Mouse (Mus musculus) MEL (cell line): ENCODE measurements around the gene Myt1l. TPM values are rescaled to one million over a fixed set of nuclear protein-coding genes. Genes with fewer than 3 reads are reported as not detected.

Experiments
- DNase-seq: peaks from one replicate; pipeline ENCODE4 v3.0.0; 2011; ENCODE audit warnings: low read depth, low spot score
- H3K27ac ChIP-seq: 2 replicates; pipeline ENCODE4 v1.5.1; 2012; ENCODE audit warnings: low read depth, mild to moderate bottlenecking, control low read depth, low read length, moderate library complexity; ENCODE audit not compliant: control insufficient read depth
- H3K27me3 ChIP-seq, 2 experiments: fragments of 150-350 bp in 1 of 2; sonication (generic) in 1 of 2; 2 replicates each; pipeline ENCODE4 v1.6.1; 2012; ENCODE audit warnings: low read length in 2 of 2, mild to moderate bottlenecking in 2 of 2, improper control_type of control experiment in 1 of 2, moderate library complexity in 1 of 2; ENCODE audit not compliant: insufficient read depth in 2 of 2, control insufficient read depth in 1 of 2
- H3K36me3 ChIP-seq, 2 experiments: 2 replicates each; pipeline ENCODE4 v1.6.1; 2012 to 2014; ENCODE audit warnings: low read length in 2 of 2, improper control_type of control experiment in 1 of 2, inconsistent platforms in 1 of 2, mild to moderate bottlenecking in 1 of 2; ENCODE audit not compliant: insufficient read depth in 2 of 2, control insufficient read depth in 1 of 2
- H3K4me1 ChIP-seq, 2 experiments: fragments of 150-350 bp in 1 of 2; sonication (generic) in 1 of 2; 2 replicates each; pipeline ENCODE4 v1.6.1; 2012; ENCODE audit warnings: low read length in 2 of 2, improper control_type of control experiment in 1 of 2, mild to moderate bottlenecking in 1 of 2; ENCODE audit not compliant: insufficient read depth in 2 of 2, control insufficient read depth in 1 of 2
- H3K4me3 ChIP-seq, 2 experiments: fragments of 150-350 bp in 1 of 2; sonication (generic) in 1 of 2; 2 replicates each; pipeline ENCODE4 v1.5.1; 2012; ENCODE audit warnings: low read depth in 2 of 2, low read length in 2 of 2, mild to moderate bottlenecking in 2 of 2, moderate library complexity in 2 of 2, control low read depth in 1 of 2, improper control_type of control experiment in 1 of 2; ENCODE audit not compliant: control insufficient read depth in 1 of 2, insufficient read depth in 1 of 2
- H3K79me2 ChIP-seq: 2 replicates; pipeline ENCODE4 v1.6.1; 2012; ENCODE audit warnings: mild to moderate bottlenecking, low read length, moderate library complexity; ENCODE audit not compliant: control insufficient read depth, poor library complexity, insufficient read depth
- H3K9ac ChIP-seq: 2 replicates; pipeline ENCODE4 v1.6.1; 2012; ENCODE audit warnings: low read depth, mild to moderate bottlenecking, control low read depth, low read length, moderate library complexity; ENCODE audit not compliant: control insufficient read depth, poor library complexity, severe bottlenecking
- H3K9me3 ChIP-seq: fragments of 150-350 bp; sonication (generic); replicated peaks from 2 replicates; pipeline ENCODE4 v1.6.1; 2012; ENCODE audit warnings: mild to moderate bottlenecking, low read length, improper control_type of control experiment, moderate library complexity; ENCODE audit not compliant: insufficient read depth
- BHLHE40 ChIP-seq: IDR thresholded peaks from 2 replicates; pipeline ENCODE4 v1.6.1; 2012; ENCODE audit warnings: low read depth, mild to moderate bottlenecking, inconsistent platforms, low read length, improper control_type of control experiment, borderline replicate concordance
- CHD2 ChIP-seq: IDR thresholded peaks from 2 replicates; pipeline ENCODE4 v1.6.1; 2011; ENCODE audit warnings: low read length, improper control_type of control experiment
- CTCF ChIP-seq, 3 experiments: IDR thresholded peaks in 2 of 3; conservative IDR thresholded peaks in 1 of 3; 2 replicates each; pipeline ENCODE4 v1.5.1; 2011 to 2012; ENCODE audit warnings: low read length in 3 of 3, low read depth in 2 of 3, mild to moderate bottlenecking in 2 of 3, improper control_type of control experiment in 1 of 3, inconsistent platforms in 1 of 3, mixed read lengths in 1 of 3, moderate library complexity in 1 of 3; ENCODE audit not compliant: control insufficient read depth in 1 of 3, insufficient read depth in 1 of 3, poor library complexity in 1 of 3, severe bottlenecking in 1 of 3
- ELF1 ChIP-seq: IDR thresholded peaks from 2 replicates; pipeline ENCODE4 v1.6.1; 2014; ENCODE audit warnings: low read depth, mild to moderate bottlenecking, inconsistent platforms, low read length, improper control_type of control experiment, moderate library complexity
- EP300 ChIP-seq, 2 experiments: IDR thresholded peaks; 2 replicates each; pipeline ENCODE4 v1.6.1; 2011; ENCODE audit warnings: improper control_type of control experiment in 2 of 2, low read length in 2 of 2, low read depth in 1 of 2, mild to moderate bottlenecking in 1 of 2
- ETS1 ChIP-seq: IDR thresholded peaks from 2 replicates; pipeline ENCODE4 v1.6.1; 2012; ENCODE audit warnings: low read depth, mild to moderate bottlenecking, inconsistent platforms, low read length, improper control_type of control experiment, moderate library complexity
- GABPA ChIP-seq: IDR thresholded peaks from 2 replicates; pipeline ENCODE4 v1.6.1; 2012; ENCODE audit warnings: low read depth, mild to moderate bottlenecking, inconsistent platforms, low read length, improper control_type of control experiment, moderate library complexity
- MXI1 ChIP-seq: IDR thresholded peaks from 2 replicates; pipeline ENCODE4 v1.6.1; 2011; ENCODE audit warnings: mild to moderate bottlenecking, low read depth, low read length, improper control_type of control experiment
- MYB ChIP-seq: IDR thresholded peaks from 2 replicates; pipeline ENCODE4 v1.6.1; 2011; ENCODE audit warnings: mild to moderate bottlenecking, low read depth, low read length, improper control_type of control experiment
- NELFE ChIP-seq: IDR thresholded peaks from 2 replicates; pipeline ENCODE4 v1.6.1; 2011; ENCODE audit warnings: low read depth, low read length, improper control_type of control experiment
- POLR2AphosphoS2 ChIP-seq: IDR thresholded peaks from 2 replicates; pipeline ENCODE4 v1.6.1; 2011; ENCODE audit warnings: low read length, improper control_type of control experiment
- SMC3 ChIP-seq: IDR thresholded peaks from 2 replicates; pipeline ENCODE4 v1.6.1; 2011; ENCODE audit warnings: low read depth, low read length, improper control_type of control experiment
- TBP ChIP-seq: IDR thresholded peaks from 2 replicates; pipeline ENCODE4 v1.8.0; 2011; ENCODE audit warnings: low read depth, low read length, improper control_type of control experiment
- ZMIZ1 ChIP-seq: IDR thresholded peaks from 2 replicates; pipeline ENCODE4 v1.6.1; 2012; ENCODE audit warnings: low read depth, mild to moderate bottlenecking, inconsistent platforms, low read length, improper control_type of control experiment, moderate library complexity
- polyA plus RNA-seq, 2 experiments: library from polyadenylated mRNA; stranded (reverse) in 1 of 2; unstranded in 1 of 2; fragments of >175 nt in 1 of 2; fragments of >200 nt in 1 of 2; gene quantifications; 2 replicates each; pipeline versions ENCODE4 v1.2.1 to v1.2.4; 2012; ENCODE audit warnings: low replicate concordance in 2 of 2, low read depth in 1 of 2; ENCODE audit not compliant: insufficient read length in 2 of 2, insufficient read depth in 1 of 2, missing spikeins in 1 of 2
- total RNA-seq: library from RNA; depleted of rRNA; stranded (reverse); fragments of 300-350 nt; gene quantifications from 2 replicates; pipeline ENCODE4 v1.2.3, GENCODE M21; 2012

Gene Myt1l
- total and polyA plus RNA-seq, 3 experiments, result not detected

DNA sequence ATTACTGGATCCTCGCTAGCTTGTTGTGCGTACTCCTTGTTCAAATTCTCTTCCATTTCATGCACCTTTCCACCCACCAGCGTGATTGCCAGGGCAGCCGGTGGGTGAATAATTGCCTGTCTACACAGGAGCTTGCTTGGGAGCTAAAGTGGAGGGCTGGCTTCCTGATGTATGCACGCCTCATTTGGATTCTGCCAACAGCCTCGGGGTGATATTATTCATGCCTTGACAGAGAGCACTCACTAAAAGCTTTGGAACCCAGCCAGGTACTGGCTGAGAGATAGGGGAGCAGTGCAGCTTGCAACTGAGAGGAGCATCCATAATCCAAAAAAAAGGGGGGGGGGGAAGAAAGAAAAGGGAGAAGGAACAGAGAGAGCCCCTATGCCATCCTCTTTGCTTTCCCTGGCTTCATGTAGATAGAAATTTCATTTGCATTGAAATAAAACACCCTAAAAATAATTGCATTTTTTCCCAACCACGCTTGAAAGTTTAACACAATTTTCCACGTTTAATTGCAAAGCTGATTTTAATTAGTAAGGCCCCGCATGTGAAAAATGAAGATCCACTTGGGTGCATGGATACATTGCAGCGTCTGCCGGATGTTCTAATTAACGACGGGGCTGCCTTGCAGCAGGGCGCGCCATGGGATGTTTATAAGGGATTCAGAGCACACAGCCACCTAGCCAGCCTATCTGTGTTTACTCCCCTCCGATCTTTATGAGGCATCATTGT lies 261.3 kb downstream of the Myt1l start:
- Histone ChIP-seq H3K27me3 (no peaks in the 10 kb centered on the region), H3K4me1 (no peaks in the 10 kb centered on the region)
- no peak for TF ChIP-seq CTCF (IDR thresholded peaks at IDR 0.05 in 2 of 3, conservative IDR thresholded peaks at IDR 0.05 in 1 of 3; ENCODE audit: control insufficient read depth in 1 of 3, insufficient read depth in 1 of 3, low read depth in 2 of 3, low read length in 3 of 3, poor library complexity in 1 of 3, severe bottlenecking in 1 of 3)
- no peak for TF ChIP-seq ETS1
- no peak for TF ChIP-seq GABPA
- no peak for TF ChIP-seq SMC3
- TF ChIP-seq, all 39 proteins: peak for 0
- H3K9ac ChIP-seq, result no peak overlapping the region
- H3K79me2 ChIP-seq, result no peaks in the 10 kb centered on the region
- no peak overlapping the region for H3K4me3 ChIP-seq
- no peaks in the 10 kb centered on the region for H3K9me3 ChIP-seq
- H3K27ac ChIP-seq, result no peak overlapping the region
- H3K36me3 ChIP-seq, result no peaks in the 10 kb centered on the region
- no peak for DNase-seq

DNA sequence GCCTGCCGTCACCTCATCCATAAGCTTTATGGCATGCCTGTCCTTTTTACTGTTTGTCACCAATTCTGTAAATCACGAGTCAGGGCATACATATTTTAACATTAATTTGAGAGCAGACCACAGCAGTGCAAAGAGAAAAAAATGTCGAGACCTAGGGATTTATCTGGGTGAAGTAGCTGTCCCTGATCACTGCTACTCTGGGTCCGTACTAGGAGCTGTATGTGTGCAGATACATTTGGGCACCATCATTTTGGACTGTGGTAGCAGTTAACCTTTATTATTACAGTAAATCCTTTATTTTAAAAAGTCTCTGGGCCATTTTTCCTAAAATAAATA lies 261.8 kb downstream of the Myt1l start:
- no peak overlapping the region for H3K9ac ChIP-seq

DNA sequence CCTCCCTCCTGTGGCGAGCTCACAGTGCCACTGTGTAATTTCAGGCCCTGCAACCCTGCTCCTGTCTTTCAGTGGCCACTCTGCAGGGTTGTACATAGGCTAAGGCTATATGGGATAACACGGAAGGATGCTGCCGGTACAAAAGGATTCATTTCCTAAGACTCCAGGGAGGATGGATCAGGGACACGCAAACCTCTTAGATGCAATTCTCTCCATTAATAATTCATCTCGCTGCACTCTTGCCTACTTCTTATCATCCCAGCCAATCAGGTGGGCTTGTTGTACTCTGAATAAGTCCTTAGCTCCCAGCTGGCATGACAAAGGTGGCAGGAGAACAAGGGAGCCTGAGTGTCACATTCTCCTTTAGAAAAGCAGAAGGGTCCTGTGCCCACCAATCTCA lies 264.8 kb downstream of the Myt1l start:
- H3K9me3 ChIP-seq, result no peaks in the 10 kb centered on the region
- no peak overlapping the region for H3K9ac ChIP-seq
- H3K4me3 ChIP-seq, result no peak overlapping the region
- H3K27ac ChIP-seq, result no peak overlapping the region
- no peaks in the 10 kb centered on the region for H3K27me3 ChIP-seq
- DNase-seq, result no peak
- no peaks in the 10 kb centered on the region for H3K4me1 ChIP-seq
- TF ChIP-seq POLR2AphosphoS2 (no peak), TBP (no peak), MYB (no peak), EP300 (IDR thresholded peaks at IDR 0.05; ENCODE audit: low read depth in 1 of 2, low read length in 2 of 2) (no peak), ELF1 (no peak), GABPA (no peak)
- TF ChIP-seq, all 39 proteins: peak for 0
- H3K79me2 ChIP-seq, result no peaks in the 10 kb centered on the region
- H3K36me3 ChIP-seq, result no peaks in the 10 kb centered on the region

More for the DNA sequence above, 261.8 kb downstream of the Myt1l start:
- Histone ChIP-seq H3K79me2 (no peaks in the 10 kb centered on the region), H3K9me3 (no peaks in the 10 kb centered on the region), H3K36me3 (no peaks in the 10 kb centered on the region), H3K4me1 (no peaks in the 10 kb centered on the region), H3K27ac (no peak overlapping the region), H3K27me3 (no peaks in the 10 kb centered on the region), H3K4me3 (no peak overlapping the region)
- TF ChIP-seq CHD2 (no peak), MXI1 (no peak), ZMIZ1 (no peak), BHLHE40 (no peak), NELFE (no peak)
- DNase-seq, result no peak
